Mouse (Mus musculus) kidney, embryonic 16.5 days (tissue): ENCODE results near the gene Slc12a3. TPM values are rescaled to one million over a fixed set of nuclear protein-coding genes. Genes with fewer than 3 reads are reported as not detected.

Experiments
- ATAC-seq: fragments of 200-750 bp; cut with Nextera tagmentation; 2 replicates; pipeline ENCODE4 v1.8.0; 2017; ENCODE audit warnings: moderate TSS enrichment; ENCODE audit not compliant: low FRiP score, low TSS enrichment
- H3K27ac ChIP-seq: fragments of 300-500 bp; sonication (generic); 2 replicates; pipeline ENCODE4 v1.5.1; 2014; ENCODE audit warnings: low read length
- H3K27me3 ChIP-seq: fragments of 300-500 bp; sonication (generic); 2 replicates; pipeline ENCODE4 v1.6.1; 2014; ENCODE audit warnings: low read length, control low read depth, mixed read lengths; ENCODE audit not compliant: insufficient read depth
- H3K36me3 ChIP-seq: fragments of 300-500 bp; sonication (generic); 2 replicates; pipeline ENCODE4 v1.6.1; 2014; ENCODE audit warnings: low read length, control low read depth, mixed read lengths; ENCODE audit not compliant: insufficient read depth
- H3K4me1 ChIP-seq: fragments of 300-500 bp; sonication (generic); 2 replicates; pipeline ENCODE4 v1.6.1; 2014; ENCODE audit warnings: low read length, control low read depth, mixed read lengths; ENCODE audit not compliant: insufficient read depth
- H3K4me2 ChIP-seq: fragments of 300-500 bp; sonication (generic); replicated peaks from 2 replicates; pipeline ENCODE4 v1.6.1; 2014; ENCODE audit warnings: low read depth, low read length
- H3K4me3 ChIP-seq: fragments of 300-500 bp; sonication (generic); 2 replicates; pipeline ENCODE4 v1.5.1; 2014; ENCODE audit warnings: mild to moderate bottlenecking, low read length
- H3K9ac ChIP-seq: fragments of 300-500 bp; sonication (generic); replicated peaks from 2 replicates; pipeline ENCODE4 v1.6.1; 2014; ENCODE audit warnings: low read length
- H3K9me3 ChIP-seq: fragments of 300-500 bp; sonication (generic); 2 replicates; pipeline ENCODE4 v1.6.1; 2016; ENCODE audit warnings: low read length, control low read depth
- WGBS: fragments of 180-500 bp; shearing (Covaris S2); extraction: QIAGEN DNeasy Blood & Tissue Kit; methylation state at CpG from one replicate; pipeline ENCODE4 v1.1.7; 2014; 5-methylcytosine and 5-hydroxymethylcytosine counted together
- polyA plus RNA-seq: library from polyadenylated mRNA; unstranded; fragments of >200 nt; fragmentation: Nextera tagmentation; extraction: Ambion mirVana; gene quantifications from 2 replicates; pipeline ENCODE4 v1.2.1, GENCODE M21; 2015

Gene Slc12a3
- polyA plus RNA-seq, 1 experiment from 2014 or later: 16.6 TPM

DNA sequence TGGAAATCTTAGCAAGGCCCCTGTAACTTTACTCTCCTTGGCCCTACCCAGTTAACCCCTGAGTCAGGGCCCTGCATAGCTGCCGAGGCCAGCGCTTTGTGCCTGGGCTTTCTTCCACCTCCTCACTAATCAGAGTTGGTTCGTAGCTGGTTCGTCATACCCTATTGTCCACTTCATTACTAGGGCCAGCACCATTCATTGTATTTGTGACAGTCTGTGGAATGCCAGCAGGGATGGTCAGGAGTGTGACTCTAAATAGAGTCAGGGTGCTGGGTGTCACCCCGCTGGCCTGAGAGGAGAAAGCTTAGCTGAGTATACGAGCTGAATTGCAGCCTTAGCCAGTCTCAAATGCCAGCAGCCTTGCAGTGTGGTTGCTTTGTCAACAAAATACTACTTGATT lies 31.9 kb upstream of the Slc12a3 start:
- no peaks in the 10 kb centered on the region for H3K4me1 ChIP-seq
- H3K4me2 ChIP-seq: no peak overlapping the region
- H3K36me3 ChIP-seq: peaks cover 10% of the 10 kb centered on the region; the same call in 1 of the 2 replicates
- H3K27ac ChIP-seq: 0 out of 2 replicates have a peak overlapping the region, but pooled peaks have one; percentile 2
- H3K9ac ChIP-seq: no peak overlapping the region
- H3K4me3 ChIP-seq: no peak overlapping the region
- no peaks in the 10 kb centered on the region for H3K9me3 ChIP-seq
- H3K27me3 ChIP-seq: no peaks in the 10 kb centered on the region
- 58% methylated on average over 6 of the region's 6 CpGs for WGBS
- ATAC-seq: no peak

DNA sequence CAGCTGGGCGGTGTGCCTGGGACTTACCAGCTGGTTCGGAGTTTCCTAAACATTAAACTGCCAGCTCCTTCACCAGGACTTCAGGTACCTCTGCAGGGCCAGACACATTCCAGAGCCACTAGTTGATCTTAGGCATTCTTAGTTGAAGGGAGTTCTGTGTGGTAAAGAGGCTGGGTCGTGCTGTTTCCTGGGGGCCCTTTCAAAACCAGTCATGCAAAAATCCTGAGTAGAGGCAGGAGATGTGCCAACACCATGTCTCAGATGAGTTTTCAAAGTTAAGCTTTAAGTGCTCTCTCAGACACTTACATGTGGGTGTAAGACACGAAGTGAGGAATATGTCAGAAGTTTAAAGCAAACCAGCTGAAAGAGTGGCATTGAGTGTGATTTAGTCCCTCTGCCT lies 28.2 kb upstream of the Slc12a3 start:
- Histone ChIP-seq H3K27me3 (no peaks in the 10 kb centered on the region), H3K9ac (no peak overlapping the region), H3K4me3 (no peak overlapping the region), H3K27ac (no peak overlapping the region; the same call in 1 of the 2 replicates), H3K9me3 (no peaks in the 10 kb centered on the region), H3K36me3 (peaks cover 42% of the 10 kb centered on the region), H3K4me2 (no peak overlapping the region), H3K4me1 (no peaks in the 10 kb centered on the region)
- 70% methylated on average over 4 of the region's 4 CpGs for WGBS
- no peak for ATAC-seq

GRCm38 (mm10) chr8:94304412-94304811 lies 24.6 kb upstream of the Slc12a3 start:
- no peak overlapping the region for H3K4me2 ChIP-seq
- no peak overlapping the region for H3K27ac ChIP-seq
- H3K4me1 ChIP-seq: no peaks in the 10 kb centered on the region
- H3K4me3 ChIP-seq: no peak overlapping the region
- H3K9ac ChIP-seq: no peak overlapping the region
- no peak for ATAC-seq
- no peaks in the 10 kb centered on the region for H3K9me3 ChIP-seq
- no peaks in the 10 kb centered on the region for H3K27me3 ChIP-seq
- 91% methylated on average over 2 of the region's 2 CpGs for WGBS
- peaks cover 57% of the 10 kb centered on the region for H3K36me3 ChIP-seq

- H3K4me1 ChIP-seq: no peaks in the 10 kb centered on the region
- no peak overlapping the region for H3K4me3 ChIP-seq
- H3K27ac ChIP-seq: no peak overlapping the region
- H3K9me3 ChIP-seq: no peaks in the 10 kb centered on the region
- WGBS: 77% methylated on average over 7 of the region's 7 CpGs
- H3K27me3 ChIP-seq: no peaks in the 10 kb centered on the region
- ATAC-seq: no peak
- no peak overlapping the region for H3K9ac ChIP-seq
- no peak overlapping the region for H3K4me2 ChIP-seq
- H3K36me3 ChIP-seq: peaks cover 59% of the 10 kb centered on the region
Measured at GRCm38 (mm10) chr8:94306989-94307513, 21.9 kb upstream of the Slc12a3 start.

GRCm38 (mm10) chr8:94307652-94308051 lies 21.3 kb upstream of the Slc12a3 start:
- Histone ChIP-seq H3K4me1 (no peaks in the 10 kb centered on the region), H3K27ac (no peak overlapping the region), H3K9me3 (no peaks in the 10 kb centered on the region), H3K4me2 (no peak overlapping the region), H3K4me3 (no peak overlapping the region), H3K27me3 (no peaks in the 10 kb centered on the region), H3K9ac (no peak overlapping the region), H3K36me3 (peaks cover 62% of the 10 kb centered on the region)
- WGBS: 85% methylated on average over 9 of the region's 9 CpGs
- ATAC-seq: no peak

DNA sequence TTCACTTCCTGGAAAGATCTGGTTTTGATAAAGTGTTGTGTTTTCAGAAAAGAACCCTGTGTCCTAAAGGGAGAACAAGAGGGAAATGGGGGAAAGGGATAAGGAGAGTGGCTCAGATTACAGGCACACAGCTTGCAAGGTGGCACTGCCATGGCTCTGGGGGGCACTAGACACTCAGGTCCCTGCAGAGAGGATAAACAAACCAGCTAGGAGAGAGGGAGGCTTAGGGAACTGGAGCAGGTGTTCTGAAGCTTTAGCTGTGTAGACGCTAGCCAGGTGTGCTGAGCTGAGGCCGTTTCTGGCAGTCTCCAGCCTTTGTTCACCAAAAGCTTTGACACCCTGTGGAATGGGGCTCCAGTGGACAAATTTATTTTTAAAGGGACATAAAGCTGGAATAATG lies 14.9 kb upstream of the Slc12a3 start:
- Histone ChIP-seq H3K9me3 (no peaks in the 10 kb centered on the region), H3K4me2 (no peak overlapping the region), H3K36me3 (peaks cover 18% of the 10 kb centered on the region), H3K27me3 (no peaks in the 10 kb centered on the region), H3K4me3 (no peak overlapping the region), H3K9ac (no peak overlapping the region), H3K4me1 (no peaks in the 10 kb centered on the region), H3K27ac (no peak overlapping the region)
- no peak for ATAC-seq
- 87% methylated on average over 2 of the region's 2 CpGs for WGBS

DNA sequence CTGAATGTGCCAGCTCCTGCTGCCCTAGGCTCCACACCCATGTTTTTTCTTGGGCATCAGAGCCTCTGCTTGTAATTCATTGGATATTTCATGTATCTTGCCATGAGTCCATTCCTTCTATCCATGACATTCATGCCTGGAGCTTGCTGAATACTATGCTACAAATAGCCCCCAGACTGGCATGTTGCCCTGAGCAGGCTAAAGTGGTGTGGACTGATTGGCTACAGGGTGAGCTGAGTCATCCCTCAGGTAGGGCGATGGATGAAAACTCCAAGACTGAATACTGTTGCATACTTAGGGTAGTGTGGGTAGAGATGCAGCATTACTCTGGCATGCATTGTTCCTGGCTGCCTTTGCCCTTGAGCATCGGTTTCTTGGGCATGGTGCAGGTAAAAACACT lies 11.8 kb upstream of the Slc12a3 start:
- H3K9me3 ChIP-seq: no peaks in the 10 kb centered on the region
- H3K9ac ChIP-seq: no peak overlapping the region
- no peak overlapping the region for H3K4me2 ChIP-seq
- H3K27ac ChIP-seq: no peak overlapping the region
- no peak overlapping the region for H3K4me3 ChIP-seq
- ATAC-seq: no peak
- H3K27me3 ChIP-seq: no peaks in the 10 kb centered on the region
- WGBS: 91% methylated on average over 2 of the region's 2 CpGs
- 0 out of 2 replicates have a peak, but pooled peaks cover 3% of the 10 kb centered on the region for H3K36me3 ChIP-seq
- no peaks in the 10 kb centered on the region for H3K4me1 ChIP-seq

GRCm38 (mm10) chr8:94317691-94318090 lies 11.3 kb upstream of the Slc12a3 start:
- Histone ChIP-seq H3K27ac (no peak overlapping the region), H3K27me3 (no peaks in the 10 kb centered on the region), H3K9me3 (no peaks in the 10 kb centered on the region), H3K9ac (no peak overlapping the region), H3K4me3 (no peak overlapping the region), H3K36me3 (no peaks in the 10 kb centered on the region), H3K4me2 (no peak overlapping the region), H3K4me1 (no peaks in the 10 kb centered on the region)
- ATAC-seq: no peak
- WGBS: 95% methylated on average over 2 of the region's 2 CpGs

- Histone ChIP-seq H3K4me3 (no peak overlapping the region), H3K27me3 (no peaks in the 10 kb centered on the region), H3K27ac (no peak overlapping the region), H3K9me3 (no peaks in the 10 kb centered on the region), H3K4me2 (no peak overlapping the region), H3K9ac (no peak overlapping the region), H3K36me3 (no peaks in the 10 kb centered on the region), H3K4me1 (no peaks in the 10 kb centered on the region; the same call in 1 of the 2 replicates)
- no peak for ATAC-seq
- 81% methylated on average over 2 of the region's 2 CpGs for WGBS
Measured at GRCm38 (mm10) chr8:94320036-94320435, 9.0 kb upstream of the Slc12a3 start.

GRCm38 (mm10) chr8:94322083-94322482 lies 6.9 kb upstream of the Slc12a3 start:
- 78% methylated on average over 4 of the region's 4 CpGs for WGBS
- H3K9ac ChIP-seq: no peak overlapping the region
- H3K4me3 ChIP-seq: no peak overlapping the region
- no peaks in the 10 kb centered on the region for H3K27me3 ChIP-seq
- ATAC-seq: no peak
- H3K36me3 ChIP-seq: no peaks in the 10 kb centered on the region
- no peak overlapping the region for H3K27ac ChIP-seq
- H3K4me1 ChIP-seq: no peaks in the 10 kb centered on the region; the same call in 1 of the 2 replicates
- H3K9me3 ChIP-seq: no peaks in the 10 kb centered on the region
- H3K4me2 ChIP-seq: no peak overlapping the region
